Mouse (Mus musculus) MEL (cell line): ENCODE data around the gene St7. TPM values are rescaled to one million over a fixed set of nuclear protein-coding genes. Genes with fewer than 3 reads are reported as not detected.

Experiments used
- DNase-seq: peaks from one replicate; pipeline ENCODE4 v3.0.0; 2011; ENCODE audit warnings: low read depth, low spot score
- H3K27ac ChIP-seq: 2 replicates; pipeline ENCODE4 v1.5.1; 2012; ENCODE audit warnings: low read depth, mild to moderate bottlenecking, control low read depth, low read length, moderate library complexity; ENCODE audit not compliant: control insufficient read depth
- H3K27me3 ChIP-seq, 2 experiments: fragments of 150-350 bp in 1 of 2; sonication (generic) in 1 of 2; 2 replicates each; pipeline ENCODE4 v1.6.1; 2012; ENCODE audit warnings: low read length in 2 of 2, mild to moderate bottlenecking in 2 of 2, improper control_type of control experiment in 1 of 2, moderate library complexity in 1 of 2; ENCODE audit not compliant: insufficient read depth in 2 of 2, control insufficient read depth in 1 of 2
- H3K36me3 ChIP-seq, 2 experiments: 2 replicates each; pipeline ENCODE4 v1.6.1; 2012 to 2014; ENCODE audit warnings: low read length in 2 of 2, improper control_type of control experiment in 1 of 2, inconsistent platforms in 1 of 2, mild to moderate bottlenecking in 1 of 2; ENCODE audit not compliant: insufficient read depth in 2 of 2, control insufficient read depth in 1 of 2
- H3K4me1 ChIP-seq, 2 experiments: fragments of 150-350 bp in 1 of 2; sonication (generic) in 1 of 2; 2 replicates each; pipeline ENCODE4 v1.6.1; 2012; ENCODE audit warnings: low read length in 2 of 2, improper control_type of control experiment in 1 of 2, mild to moderate bottlenecking in 1 of 2; ENCODE audit not compliant: insufficient read depth in 2 of 2, control insufficient read depth in 1 of 2
- H3K4me3 ChIP-seq, 2 experiments: fragments of 150-350 bp in 1 of 2; sonication (generic) in 1 of 2; 2 replicates each; pipeline ENCODE4 v1.5.1; 2012; ENCODE audit warnings: low read depth in 2 of 2, low read length in 2 of 2, mild to moderate bottlenecking in 2 of 2, moderate library complexity in 2 of 2, control low read depth in 1 of 2, improper control_type of control experiment in 1 of 2; ENCODE audit not compliant: control insufficient read depth in 1 of 2, insufficient read depth in 1 of 2
- H3K79me2 ChIP-seq: 2 replicates; pipeline ENCODE4 v1.6.1; 2012; ENCODE audit warnings: mild to moderate bottlenecking, low read length, moderate library complexity; ENCODE audit not compliant: control insufficient read depth, poor library complexity, insufficient read depth
- H3K9ac ChIP-seq: 2 replicates; pipeline ENCODE4 v1.6.1; 2012; ENCODE audit warnings: low read depth, mild to moderate bottlenecking, control low read depth, low read length, moderate library complexity; ENCODE audit not compliant: control insufficient read depth, poor library complexity, severe bottlenecking
- H3K9me3 ChIP-seq: fragments of 150-350 bp; sonication (generic); replicated peaks from 2 replicates; pipeline ENCODE4 v1.6.1; 2012; ENCODE audit warnings: mild to moderate bottlenecking, low read length, improper control_type of control experiment, moderate library complexity; ENCODE audit not compliant: insufficient read depth
- BHLHE40 ChIP-seq: IDR thresholded peaks from 2 replicates; pipeline ENCODE4 v1.6.1; 2012; ENCODE audit warnings: low read depth, mild to moderate bottlenecking, inconsistent platforms, low read length, improper control_type of control experiment, borderline replicate concordance
- CHD1 ChIP-seq: IDR thresholded peaks from 2 replicates; pipeline ENCODE4 v1.6.1; 2012; ENCODE audit warnings: low read depth, mild to moderate bottlenecking, inconsistent platforms, low read length, improper control_type of control experiment
- CHD2 ChIP-seq: IDR thresholded peaks from 2 replicates; pipeline ENCODE4 v1.6.1; 2011; ENCODE audit warnings: low read length, improper control_type of control experiment
- CTCF ChIP-seq, 3 experiments: IDR thresholded peaks in 2 of 3; conservative IDR thresholded peaks in 1 of 3; 2 replicates each; pipeline ENCODE4 v1.5.1; 2011 to 2012; ENCODE audit warnings: low read length in 3 of 3, low read depth in 2 of 3, mild to moderate bottlenecking in 2 of 3, improper control_type of control experiment in 1 of 3, inconsistent platforms in 1 of 3, mixed read lengths in 1 of 3, moderate library complexity in 1 of 3; ENCODE audit not compliant: control insufficient read depth in 1 of 3, insufficient read depth in 1 of 3, poor library complexity in 1 of 3, severe bottlenecking in 1 of 3
- E2F4 ChIP-seq: IDR thresholded peaks from 2 replicates; pipeline ENCODE4 v1.6.1; 2011; ENCODE audit warnings: low read depth, low read length, improper control_type of control experiment, borderline replicate concordance
- ELF1 ChIP-seq: IDR thresholded peaks from 2 replicates; pipeline ENCODE4 v1.6.1; 2014; ENCODE audit warnings: low read depth, mild to moderate bottlenecking, inconsistent platforms, low read length, improper control_type of control experiment, moderate library complexity
- EP300 ChIP-seq, 2 experiments: IDR thresholded peaks; 2 replicates each; pipeline ENCODE4 v1.6.1; 2011; ENCODE audit warnings: improper control_type of control experiment in 2 of 2, low read length in 2 of 2, low read depth in 1 of 2, mild to moderate bottlenecking in 1 of 2
- ETS1 ChIP-seq: IDR thresholded peaks from 2 replicates; pipeline ENCODE4 v1.6.1; 2012; ENCODE audit warnings: low read depth, mild to moderate bottlenecking, inconsistent platforms, low read length, improper control_type of control experiment, moderate library complexity
- GABPA ChIP-seq: IDR thresholded peaks from 2 replicates; pipeline ENCODE4 v1.6.1; 2012; ENCODE audit warnings: low read depth, mild to moderate bottlenecking, inconsistent platforms, low read length, improper control_type of control experiment, moderate library complexity
- GATA1 ChIP-seq: IDR thresholded peaks from 2 replicates; pipeline ENCODE4 v1.6.1; 2011; ENCODE audit warnings: low read depth, low read length, improper control_type of control experiment
- HCFC1 ChIP-seq: IDR thresholded peaks from 2 replicates; pipeline ENCODE4 v1.6.1; 2012; ENCODE audit warnings: low read depth, mild to moderate bottlenecking, inconsistent platforms, low read length, improper control_type of control experiment, moderate library complexity
- JUND ChIP-seq: IDR thresholded peaks from 2 replicates; pipeline ENCODE4 v1.6.1; 2011; ENCODE audit warnings: low read depth, mild to moderate bottlenecking, improper control_type of control experiment, low read length
- MAZ ChIP-seq: IDR thresholded peaks from 2 replicates; pipeline ENCODE4 v1.6.1; 2012; ENCODE audit warnings: low read depth, mild to moderate bottlenecking, inconsistent platforms, low read length, improper control_type of control experiment
- MXI1 ChIP-seq: IDR thresholded peaks from 2 replicates; pipeline ENCODE4 v1.6.1; 2011; ENCODE audit warnings: mild to moderate bottlenecking, low read depth, low read length, improper control_type of control experiment
- MYC ChIP-seq: IDR thresholded peaks from 2 replicates; pipeline ENCODE4 v1.6.1; 2011; ENCODE audit warnings: low read depth, mild to moderate bottlenecking, low read length, improper control_type of control experiment, moderate library complexity
- POLR2A ChIP-seq, 2 experiments: IDR thresholded peaks; 2 replicates each; pipeline ENCODE4 v1.6.1; 2011 to 2012; ENCODE audit warnings: low read length in 2 of 2, mild to moderate bottlenecking in 2 of 2, control low read depth in 1 of 2, improper control_type of control experiment in 1 of 2, low read depth in 1 of 2, moderate library complexity in 1 of 2; ENCODE audit not compliant: control insufficient read depth in 1 of 2, insufficient read depth in 1 of 2, poor library complexity in 1 of 2
- RCOR1 ChIP-seq: IDR thresholded peaks from 2 replicates; pipeline ENCODE4 v1.6.1; 2012; ENCODE audit warnings: low read depth, mild to moderate bottlenecking, inconsistent platforms, low read length, improper control_type of control experiment
- SIN3A ChIP-seq: IDR thresholded peaks from 2 replicates; pipeline ENCODE4 v1.6.1; 2012; ENCODE audit warnings: low read length, improper control_type of control experiment, inconsistent platforms
- TAL1 ChIP-seq: IDR thresholded peaks from 2 replicates; pipeline ENCODE4 v1.6.1; 2012; ENCODE audit warnings: mild to moderate bottlenecking, inconsistent platforms, low read length, moderate library complexity, mixed read lengths
- TBP ChIP-seq: IDR thresholded peaks from 2 replicates; pipeline ENCODE4 v1.8.0; 2011; ENCODE audit warnings: low read depth, low read length, improper control_type of control experiment
- UBTF ChIP-seq: IDR thresholded peaks from 2 replicates; pipeline ENCODE4 v1.6.1; 2012; ENCODE audit warnings: low read depth, mild to moderate bottlenecking, inconsistent platforms, low read length, improper control_type of control experiment, moderate library complexity, borderline replicate concordance; ENCODE audit not compliant: insufficient read depth
- ZC3H11A ChIP-seq: IDR thresholded peaks from 2 replicates; pipeline ENCODE4 v1.6.1; 2012; ENCODE audit warnings: low read depth, mild to moderate bottlenecking, inconsistent platforms, low read length, improper control_type of control experiment
- polyA plus RNA-seq, 2 experiments: library from polyadenylated mRNA; stranded (reverse) in 1 of 2; unstranded in 1 of 2; fragments of >175 nt in 1 of 2; fragments of >200 nt in 1 of 2; gene quantifications; 2 replicates each; pipeline versions ENCODE4 v1.2.1 to v1.2.4; 2012; ENCODE audit warnings: low replicate concordance in 2 of 2, low read depth in 1 of 2; ENCODE audit not compliant: insufficient read length in 2 of 2, insufficient read depth in 1 of 2, missing spikeins in 1 of 2
- total RNA-seq: library from RNA; depleted of rRNA; stranded (reverse); fragments of 300-350 nt; gene quantifications from 2 replicates; pipeline ENCODE4 v1.2.3, GENCODE M21; 2012

St7 gene
- total and polyA plus RNA-seq, 3 experiments = 34.4 to 48.5 TPM; not detected in 1

- no peak for TF ChIP-seq RCOR1
- TF ChIP-seq ETS1 = no peak
- no peak for TF ChIP-seq MAZ
- TF ChIP-seq BHLHE40 = no peak
- TF ChIP-seq TBP = no peak
- no peak for TF ChIP-seq GABPA
- no peak for TF ChIP-seq ZC3H11A
- TF ChIP-seq UBTF = no peak
- no peak for TF ChIP-seq TAL1
- no peak for TF ChIP-seq SIN3A
- no peak for TF ChIP-seq HCFC1
- TF ChIP-seq CHD2 = no peak
- TF ChIP-seq CTCF (IDR thresholded peaks at IDR 0.05 in 2 of 3, conservative IDR thresholded peaks at IDR 0.05 in 1 of 3; ENCODE audit: control insufficient read depth in 1 of 3, insufficient read depth in 1 of 3, low read depth in 2 of 3, low read length in 3 of 3, poor library complexity in 1 of 3, severe bottlenecking in 1 of 3) = no peak
- TF ChIP-seq GATA1 = no peak
- TF ChIP-seq MYC = no peak
- TF ChIP-seq CHD1 = no peak
- DNase-seq = no peak
- Histone ChIP-seq H3K27ac (no peak overlapping the region), H3K36me3 (peaks cover 0 to 25% of the 10 kb centered on the region in 2 experiments; a peak in 3 of 4 replicates), H3K79me2 (peaks cover 7% of the 10 kb centered on the region; the same call in 1 of the 2 replicates), H3K9me3 (no peaks in the 10 kb centered on the region), H3K27me3 (no peaks in the 10 kb centered on the region), H3K4me1 (peaks cover 10 to 16% of the 10 kb centered on the region in 2 experiments), H3K4me3 (no peak overlapping the region), H3K9ac (no peak overlapping the region)
These were observed 95.1 kb downstream of the St7 start for GRCm38 (mm10) chr6:17787810-17788209.

GRCm38 (mm10) chr6:17790251-17790650 lies 97.5 kb downstream of the St7 start:
- Histone ChIP-seq H3K27me3 (no peaks in the 10 kb centered on the region), H3K27ac (no peak overlapping the region), H3K79me2 (0 out of 2 replicates have a peak, but pooled peaks cover 3% of the 10 kb centered on the region), H3K36me3 (peaks cover 0 to 16% of the 10 kb centered on the region in 2 experiments; a peak in 3 of 4 replicates), H3K4me3 (no peak overlapping the region), H3K9me3 (no peaks in the 10 kb centered on the region), H3K4me1 (peaks cover 9 to 10% of the 10 kb centered on the region in 2 experiments), H3K9ac (no peak overlapping the region)
- DNase-seq = no peak
- TF ChIP-seq E2F4 (no peak), JUND (no peak), EP300 (IDR thresholded peaks at IDR 0.05; ENCODE audit: low read depth in 1 of 2, low read length in 2 of 2) (no peak), ELF1 (no peak), GATA1 (no peak), SIN3A (no peak), MXI1 (no peak), TBP (no peak), POLR2A (IDR thresholded peaks at IDR 0.05; ENCODE audit: control insufficient read depth in 1 of 2, insufficient read depth in 1 of 2, low read depth in 1 of 2, low read length in 2 of 2, poor library complexity in 1 of 2) (no peak)
